Mouse (Mus musculus): ENCODE measurements around the gene Eif2b4.

Eif2b4 gene

GRCm38 (mm10) chr5:31153516-31154151 is 39.6 kb downstream of the Eif2b4 start:
- no peak for DNase-seq

DNA sequence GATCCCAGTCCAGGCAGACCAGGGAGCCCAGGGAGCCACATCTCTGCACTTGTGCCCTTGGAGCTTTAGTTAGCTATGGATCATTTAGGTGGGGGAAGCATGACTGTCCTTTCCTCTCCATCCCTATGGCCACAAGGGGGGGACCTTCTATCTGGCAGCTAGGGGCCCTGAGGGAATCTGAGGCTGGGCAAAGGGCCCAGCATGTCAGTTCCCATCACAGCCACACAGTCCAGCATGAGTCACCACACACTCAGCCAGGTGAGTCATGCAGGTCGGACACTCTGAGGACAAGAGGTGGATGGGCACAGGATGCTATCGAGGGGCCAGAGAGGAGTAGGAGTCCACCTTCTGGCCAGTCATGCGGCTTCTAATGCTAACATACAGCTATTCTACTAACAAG is 41.5 kb downstream of the Eif2b4 start:
- no peak for DNase-seq

DNA sequence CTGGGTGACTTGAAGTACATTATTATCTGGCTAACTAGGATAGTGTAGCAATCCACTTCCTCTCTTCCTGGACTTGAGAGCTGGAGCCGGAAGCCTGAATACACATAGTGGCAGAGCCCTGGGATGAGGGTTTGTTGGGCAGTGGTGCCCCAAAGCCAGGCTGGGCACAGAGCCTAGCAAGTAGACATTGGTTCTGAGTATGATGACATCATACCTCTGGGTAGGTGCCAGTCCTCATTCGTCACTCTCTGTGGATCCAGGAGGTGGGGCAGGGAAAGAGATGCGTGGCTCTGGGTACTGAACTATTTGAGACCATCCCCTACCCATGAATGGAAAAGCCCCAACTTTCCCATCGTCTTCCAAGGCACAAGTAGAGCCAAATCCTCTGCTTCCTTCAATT is 43.4 kb downstream of the Eif2b4 start:
- no peak for DNase-seq

- no peak for DNase-seq
Measured at GRCm38 (mm10) chr5:31138968-31139425, 54.2 kb downstream of the Eif2b4 start.

GRCm38 (mm10) chr5:31138241-31138967 is 54.8 kb downstream of the Eif2b4 start, which contains the start of gene Ucn:
Ucn (minus strand) TSS chr5:31138829.
- DNase-seq: no peak

- no peak for DNase-seq
Measured at GRCm38 (mm10) chr5:31137658-31138057, 55.6 kb downstream of the Eif2b4 start.
